Mouse (Mus musculus) mouse embryonic stem cell (cell line): ENCODE results near the gene Trim54.

Experiments
- in situ Hi-C, 2 experiments: fragments of 300-500 bp; cut with MboI; formaldehyde crosslinking; loops; 1 replicate in 1 of 2; 3 replicates in 1 of 2; pipeline ENCODE4 v1.14.3; 2019 to 2020; ENCODE audit warnings: low sequenced_read_pairs in 2 of 2, low pct_unique_long_range_greater_than_20kb in 1 of 2, mixed read lengths in 1 of 2; ENCODE audit not compliant: unreplicated experiment in 1 of 2

Gene Trim54

GRCm38 (mm10) chr5:31094799-31095691, 21.5 kb upstream of the Trim54 start:
- in situ Hi-C loops = no loop called here

- in situ Hi-C loops = no loop called here
Observed at GRCm38 (mm10) chr5:31095711-31096480, 20.6 kb upstream of the Trim54 start.

GRCm38 (mm10) chr5:31105814-31106335, 10.6 kb upstream of the Trim54 start, which contains the start of gene Dnajc5g:
TSS of gene Dnajc5g (plus strand) at chr5:31106285.
- in situ Hi-C loops = no loop called here

GRCm38 (mm10) chr5:31108000-31108490, 8.5 kb upstream of the Trim54 start, which contains the start of gene Slc30a3:
TSS of gene Slc30a3 (minus strand) at chr5:31108237.
- in situ Hi-C loops = no loop called here

GRCm38 (mm10) chr5:31110781-31111180, 5.7 kb upstream of the Trim54 start:
- in situ Hi-C loops = no loop called here

- in situ Hi-C loops = no loop called here
Observed at GRCm38 (mm10) chr5:31116912-31117311, 400 bp downstream of the Trim54 start.

GRCm38 (mm10) chr5:31121111-31121510, 4.6 kb downstream of the Trim54 start:
- in situ Hi-C loops = no loop called here

GRCm38 (mm10) chr5:31123481-31123880, 7.0 kb downstream of the Trim54 start:
- in situ Hi-C loops = no loop called here

GRCm38 (mm10) chr5:31126050-31126449, 9.5 kb downstream of the Trim54 start:
- in situ Hi-C loops = no loop called here

- in situ Hi-C loops = no loop called here
Observed at GRCm38 (mm10) chr5:31136730-31137424, 20.4 kb downstream of the Trim54 start.

GRCm38 (mm10) chr5:31137658-31138057, 21.1 kb downstream of the Trim54 start:
- in situ Hi-C loops = no loop called here

- in situ Hi-C loops = no loop called here
Observed at GRCm38 (mm10) chr5:31138241-31138967, 21.9 kb downstream of the Trim54 start, which contains the start of gene Ucn. TSS of gene Ucn (minus strand) at chr5:31138829.

GRCm38 (mm10) chr5:31138968-31139425, 22.5 kb downstream of the Trim54 start:
- in situ Hi-C loops = no loop called here

- in situ Hi-C loops = no loop called here
Observed at GRCm38 (mm10) chr5:31149781-31150180, 33.3 kb downstream of the Trim54 start.

- in situ Hi-C loops = no loop called here
Observed at GRCm38 (mm10) chr5:31151746-31152145, 35.2 kb downstream of the Trim54 start.

GRCm38 (mm10) chr5:31153516-31154151, 37.1 kb downstream of the Trim54 start:
- in situ Hi-C loops = no loop called here

GRCm38 (mm10) chr5:31154152-31154553, 37.6 kb downstream of the Trim54 start, which contains the start of gene Mpv17:
TSS of gene Mpv17 (minus strand) at chr5:31154251.
- in situ Hi-C loops = no loop called here
